Mouse (Mus musculus) adrenal gland, adult 2 months (tissue): ENCODE measurements around the gene Asap2. TPM values are rescaled to one million over a fixed set of nuclear protein-coding genes. Genes with fewer than 3 reads are reported as not detected.
A peak's percentile ranks its signal among the peaks of the same experiment; 100 is the strongest.

Experiments used
- DNase-seq: peaks from one replicate; pipeline ENCODE4 v3.0.0; 2021
- polyA plus RNA-seq: library from polyadenylated mRNA; depleted of rRNA; stranded (reverse); fragments of >200 nt; gene quantifications from 2 replicates; pipeline ENCODE4 v1.2.3, GENCODE M21; 2012
- total RNA-seq, 2 experiments: library from RNA; stranded (reverse); gene quantifications; 2 replicates each; pipeline ENCODE4 v1.2.3; 2021

Gene Asap2
- total and polyA plus RNA-seq, 3 experiments = 10.3 to 22.1 (median 12.1) TPM

DNA sequence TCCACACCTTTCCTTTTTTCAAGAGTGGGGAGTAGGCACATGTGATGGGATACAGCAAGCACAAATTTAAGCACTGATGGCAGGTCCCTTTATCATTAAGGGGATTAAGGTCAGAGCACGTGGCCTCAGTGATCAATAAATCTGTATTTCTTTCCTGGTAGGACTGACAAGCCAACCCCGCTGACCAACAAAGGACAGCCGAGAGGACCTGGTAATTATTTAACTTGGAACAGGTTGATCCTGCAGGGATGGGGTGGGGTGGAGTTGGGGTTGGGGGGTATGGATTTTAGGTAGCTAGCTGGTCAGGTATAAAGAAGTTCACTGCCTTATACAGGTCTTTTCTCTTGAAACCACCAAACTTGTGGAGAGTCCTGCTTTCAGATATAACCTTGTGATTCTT is 274.7 kb downstream of the Asap2 start:
- DNase-seq = peak; percentile 3

DNA sequence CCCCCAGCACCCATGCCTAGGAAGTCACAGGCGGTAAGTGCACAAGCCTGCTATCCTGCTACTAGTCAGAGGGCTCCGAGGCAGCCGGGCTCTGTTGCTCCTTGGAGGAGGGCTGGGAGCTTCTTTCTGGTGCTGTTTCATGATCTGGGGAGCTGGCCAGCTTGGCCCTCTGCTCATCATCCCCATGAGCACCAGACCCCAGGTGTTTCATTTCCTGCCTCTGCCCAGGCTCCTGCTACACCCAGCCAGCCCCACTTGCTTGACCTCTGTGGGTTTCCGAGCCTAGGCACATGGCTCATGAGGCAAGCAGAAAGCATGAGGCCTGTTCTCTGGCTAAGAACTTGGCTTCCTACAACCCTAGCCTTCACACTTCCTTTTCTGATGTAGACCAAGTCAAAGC is 275.2 kb downstream of the Asap2 start:
- no peak for DNase-seq

DNA sequence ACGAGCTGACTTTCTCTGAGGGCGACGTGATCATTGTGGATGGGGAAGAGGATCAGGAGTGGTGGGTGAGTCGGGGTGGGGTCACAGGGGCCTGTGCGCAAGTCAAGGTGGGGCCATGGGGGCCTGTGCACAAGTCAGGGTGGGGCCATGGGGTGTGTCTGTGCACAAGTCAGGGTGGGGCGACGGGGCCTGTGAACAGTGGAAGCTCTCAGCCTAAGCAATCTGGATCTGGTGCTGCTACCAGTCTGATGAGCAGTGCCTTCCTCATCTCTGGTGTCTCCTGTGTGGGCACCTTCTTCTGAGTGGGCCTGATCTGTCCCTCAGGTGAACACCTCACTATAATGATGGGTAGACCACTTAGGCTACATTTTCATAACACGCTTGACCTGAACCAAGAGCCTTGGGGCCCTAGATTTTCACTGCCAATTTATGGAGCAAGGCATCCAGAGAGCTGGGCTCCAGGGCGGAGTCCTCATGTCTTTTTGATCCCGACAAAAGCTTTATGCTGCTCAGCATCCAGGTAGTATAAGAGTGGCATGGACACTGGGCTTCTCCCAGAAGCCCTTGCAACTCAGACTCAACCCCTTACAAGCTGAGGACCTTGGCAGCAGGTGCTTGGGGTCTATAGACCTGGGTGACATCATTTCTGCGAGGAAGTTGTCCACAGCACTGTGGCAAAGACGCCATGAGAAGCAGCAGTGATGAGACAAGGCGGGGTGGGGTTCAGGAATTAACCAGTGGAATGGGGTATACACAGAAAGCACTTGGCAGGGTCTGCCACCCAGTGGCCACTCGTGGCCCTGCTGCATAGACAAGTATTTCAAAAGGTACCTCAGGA is 275.9 kb downstream of the Asap2 start:
- DNase-seq = peak; percentile 64

DNA sequence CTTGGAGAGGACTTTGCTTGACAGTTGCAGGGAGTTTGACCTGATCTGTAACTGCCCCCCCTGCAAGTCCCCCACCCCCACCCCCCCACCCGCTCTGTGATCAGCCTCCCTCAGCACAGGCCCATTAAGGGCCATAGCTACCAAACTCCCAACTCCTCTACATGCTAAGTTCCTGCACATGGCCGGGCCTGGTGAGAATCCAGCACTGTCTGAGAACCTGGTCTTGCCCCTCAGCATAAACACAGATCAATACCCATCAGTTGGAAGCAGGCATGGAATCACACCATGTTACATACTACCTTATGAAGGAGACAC is 276.5 kb downstream of the Asap2 start:
- DNase-seq = no peak

- peak; percentile 5 for DNase-seq
Observed at GRCm38 (mm10) chr12:21268083-21268616, 277.9 kb downstream of the Asap2 start.

DNA sequence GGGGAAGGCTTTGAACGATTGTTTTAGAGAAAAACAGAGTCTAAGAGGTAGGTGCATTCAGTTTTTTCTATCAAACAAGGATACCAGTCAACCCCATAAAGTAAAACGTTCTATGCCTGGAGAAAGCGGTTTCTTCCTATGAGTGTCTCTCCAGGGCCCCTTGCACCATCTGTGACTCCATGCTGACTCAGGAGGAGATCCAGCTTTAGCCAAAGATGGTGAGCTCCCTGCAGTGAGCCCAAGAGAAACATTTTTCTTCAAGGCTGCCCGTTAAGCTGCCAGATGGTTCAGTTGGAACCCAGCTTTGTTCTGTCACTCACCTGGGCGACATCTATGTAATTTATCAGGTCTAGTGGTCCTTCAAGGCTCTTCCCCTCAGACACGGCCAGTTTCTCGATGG is 284.2 kb downstream of the Asap2 start:
- DNase-seq = peak; percentile 61

DNA sequence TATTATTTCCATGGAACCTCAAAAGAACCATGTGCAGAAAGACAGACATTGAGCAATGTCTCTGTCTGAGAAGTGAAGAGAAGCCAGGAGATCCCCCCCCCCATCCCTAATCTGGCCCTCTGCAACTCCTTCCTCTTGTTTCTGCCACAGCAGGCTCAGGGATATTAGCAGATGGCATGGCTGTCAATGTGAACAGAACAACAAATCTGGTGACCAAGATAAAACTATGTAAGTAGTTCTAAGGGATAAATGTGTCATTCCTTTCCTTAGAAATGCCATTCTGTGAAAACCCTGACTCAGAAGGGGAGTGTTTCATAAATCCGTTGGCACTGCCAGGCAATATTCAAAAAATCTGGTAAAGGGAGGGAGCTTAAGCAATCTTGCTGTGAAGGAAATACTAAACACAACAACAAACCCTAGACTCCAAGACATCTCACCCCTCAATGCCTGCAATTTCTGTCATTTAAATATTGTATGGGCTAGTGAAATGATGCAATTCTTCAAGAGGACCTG is 287.1 kb downstream of the Asap2 start:
- DNase-seq = peak; percentile 56

DNA sequence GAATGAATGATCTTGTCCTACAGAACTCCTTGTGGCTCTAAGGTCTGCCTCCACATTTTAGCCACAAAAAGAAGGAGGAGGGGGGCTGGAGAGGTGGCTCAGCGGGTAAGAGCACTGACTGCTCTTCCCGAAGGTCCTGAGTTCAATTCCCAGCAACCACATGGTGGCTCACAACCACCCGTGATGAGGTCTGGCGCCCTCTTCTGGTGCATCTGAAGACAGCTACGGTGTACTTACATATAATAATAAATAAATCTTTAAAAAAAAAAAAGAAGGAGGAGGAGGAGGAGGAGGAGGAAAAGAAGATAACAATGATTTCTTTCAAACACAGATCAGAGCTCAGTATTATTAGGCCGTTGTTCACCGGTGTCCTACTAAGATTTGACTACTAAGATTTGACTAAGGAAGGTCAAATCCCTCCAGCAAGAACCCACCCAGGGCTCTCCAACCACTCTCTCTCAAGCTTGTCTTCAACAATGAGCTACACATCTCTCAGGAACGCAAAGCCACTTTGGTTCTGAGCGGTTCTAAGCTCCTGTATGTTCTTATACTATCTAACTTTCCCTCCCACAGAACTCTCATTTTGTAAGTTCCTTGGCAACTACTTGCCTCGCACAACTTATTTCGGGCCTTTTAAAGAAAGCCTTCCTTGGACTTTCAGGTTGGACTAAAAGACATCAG is 294.6 kb downstream of the Asap2 start, which contains the start of gene Cpsf3:
Gene Cpsf3 (plus strand): TSS at position 631 of the 681 bp plus-strand sequence.
- no peak for DNase-seq

DNA sequence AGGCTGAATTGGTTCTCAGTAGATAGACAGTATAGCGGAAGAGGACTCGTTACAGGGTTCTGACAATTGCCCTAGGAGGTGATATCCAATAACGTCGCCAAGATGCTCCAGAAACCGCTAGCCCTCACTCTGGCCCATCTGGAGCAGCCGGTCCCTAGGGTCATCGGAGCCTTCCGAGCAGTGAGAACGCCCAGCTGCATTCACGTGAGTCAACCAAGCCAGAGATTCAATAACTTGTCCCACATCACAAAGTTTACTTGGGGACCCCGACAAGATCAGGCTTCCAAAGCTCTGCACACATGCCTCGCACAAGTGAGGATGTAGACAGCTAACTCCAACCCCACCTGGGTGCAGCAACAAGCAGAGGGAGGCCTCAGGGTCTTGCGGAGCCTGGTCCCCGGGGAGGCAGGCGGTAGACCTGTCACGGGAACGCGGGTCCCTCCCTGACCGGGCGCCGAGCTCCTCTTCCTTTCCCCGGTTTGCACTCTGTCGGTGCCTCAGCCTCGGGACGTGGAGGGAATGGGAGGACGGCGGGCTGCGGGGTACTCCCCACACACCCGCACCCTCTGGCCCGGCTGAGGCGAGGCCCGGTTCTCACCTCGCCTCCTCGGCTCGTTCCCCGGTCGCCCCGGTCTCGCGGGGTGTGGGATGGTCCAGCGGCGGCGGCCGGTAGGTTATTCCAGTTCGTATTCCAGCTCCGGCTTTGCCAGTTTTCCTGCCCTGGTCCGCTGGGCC is 295.4 kb downstream of the Asap2 start:
- no peak for DNase-seq

- DNase-seq = peak; percentile 99
Observed at GRCm38 (mm10) chr12:21286243-21286622, 296.0 kb downstream of the Asap2 start, which contains the start of gene Itgb1bp1. Gene Itgb1bp1, minus strand, starts transcription at chr12:21286284.

DNA sequence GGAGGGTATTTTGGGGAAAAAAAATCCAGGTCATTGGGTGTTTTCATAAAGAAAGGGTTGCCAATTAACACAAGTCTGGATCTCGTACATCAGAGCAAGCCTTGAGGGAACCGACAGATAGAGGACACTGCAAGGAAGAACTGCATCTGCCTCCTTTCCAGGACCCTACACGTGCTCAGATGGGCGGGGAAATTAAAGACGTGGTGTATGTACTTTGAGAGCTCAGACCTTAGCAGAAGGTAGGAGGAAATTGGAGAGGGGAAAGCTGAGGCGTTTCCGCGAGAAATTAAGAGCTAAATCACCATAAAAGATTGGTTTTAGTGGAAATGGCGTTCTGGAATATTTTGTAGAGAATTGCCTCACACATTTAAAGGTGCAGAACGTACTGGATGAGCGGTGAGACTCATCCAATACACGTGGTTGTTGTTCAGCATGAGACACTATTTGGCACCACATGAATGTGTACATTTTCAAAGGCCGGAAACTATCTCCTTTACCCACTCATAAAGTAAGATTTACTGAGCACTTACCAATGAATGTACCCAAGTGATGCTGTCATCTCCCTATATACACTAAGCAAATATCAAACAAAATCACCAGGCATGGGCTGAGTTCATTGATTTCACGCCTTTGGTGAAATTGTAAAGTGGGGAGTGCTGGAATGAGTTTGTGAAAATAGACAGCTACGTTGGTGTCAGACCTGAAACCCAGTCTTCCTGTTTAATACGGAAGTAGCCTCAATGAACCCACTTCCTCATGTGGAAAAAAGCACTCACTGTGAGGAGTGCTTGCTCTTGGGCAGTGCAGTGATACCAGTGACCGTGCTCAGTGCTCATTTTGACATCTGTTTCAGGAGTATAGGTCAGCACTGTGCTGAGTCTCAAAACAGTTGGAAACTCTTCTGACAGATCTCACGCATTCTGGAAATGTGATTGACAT is 296.7 kb downstream of the Asap2 start:
- no peak for DNase-seq

GRCm38 (mm10) chr12:21288716-21289395 is 298.6 kb downstream of the Asap2 start:
- no peak for DNase-seq

DNA sequence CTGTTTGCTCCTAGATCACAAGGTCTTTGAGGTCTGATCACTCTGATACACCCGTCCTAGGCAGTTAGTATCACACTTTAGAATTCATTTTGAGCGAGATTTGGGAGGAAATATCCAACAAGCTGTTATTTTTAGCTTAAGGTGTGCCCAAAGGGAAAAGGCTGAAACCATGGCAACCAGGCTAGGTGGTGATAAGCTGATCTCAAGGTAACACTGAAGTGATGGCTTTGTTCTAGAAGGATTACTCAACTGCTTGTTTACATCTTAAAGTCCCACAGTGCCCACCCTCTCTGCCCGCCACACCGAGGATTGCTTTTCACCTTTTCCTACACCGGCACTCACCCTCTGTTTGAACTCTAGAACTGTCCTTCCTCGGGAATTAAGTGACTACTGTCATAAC is 299.4 kb downstream of the Asap2 start:
- DNase-seq = no peak

DNA sequence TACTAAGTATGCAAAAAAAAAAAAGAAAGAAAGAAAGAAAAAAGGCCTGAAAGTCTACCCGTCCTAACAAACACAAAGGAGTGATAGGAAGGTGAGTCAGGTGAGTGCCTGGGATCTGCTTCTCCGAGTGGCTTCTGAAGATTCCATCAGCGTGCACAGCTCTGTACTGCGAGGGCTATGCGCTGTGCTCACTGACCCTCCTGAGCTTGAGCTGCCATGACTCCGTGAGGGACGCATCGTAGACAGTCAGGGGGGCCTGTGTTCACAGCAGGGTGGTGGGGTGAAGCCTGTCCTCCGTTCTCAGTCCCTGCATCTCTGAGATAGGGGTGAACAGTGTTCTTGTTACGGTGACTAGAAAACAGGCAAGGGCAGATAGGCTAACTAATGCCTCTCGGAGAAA is 308.6 kb downstream of the Asap2 start:
- DNase-seq = no peak

DNA sequence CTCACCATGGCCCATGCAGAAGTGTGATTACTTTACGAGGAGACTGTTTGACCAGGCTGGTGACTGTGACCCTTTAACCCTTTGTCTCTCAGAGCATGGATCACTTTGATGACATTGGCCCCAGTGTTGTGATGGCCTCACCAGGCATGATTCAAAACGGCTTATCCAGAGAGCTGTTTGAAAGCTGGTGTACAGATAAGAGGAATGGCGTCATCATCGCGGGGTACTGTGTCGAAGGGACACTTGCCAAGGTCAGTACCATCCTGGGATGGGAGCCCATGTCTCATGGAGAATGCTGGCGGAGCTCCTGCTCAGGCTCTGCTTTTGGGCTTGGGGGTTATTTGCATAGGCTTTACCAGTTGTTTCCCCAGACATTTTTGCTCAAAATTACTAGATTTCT is 311.1 kb downstream of the Asap2 start:
- peak; percentile 84 for DNase-seq

DNA sequence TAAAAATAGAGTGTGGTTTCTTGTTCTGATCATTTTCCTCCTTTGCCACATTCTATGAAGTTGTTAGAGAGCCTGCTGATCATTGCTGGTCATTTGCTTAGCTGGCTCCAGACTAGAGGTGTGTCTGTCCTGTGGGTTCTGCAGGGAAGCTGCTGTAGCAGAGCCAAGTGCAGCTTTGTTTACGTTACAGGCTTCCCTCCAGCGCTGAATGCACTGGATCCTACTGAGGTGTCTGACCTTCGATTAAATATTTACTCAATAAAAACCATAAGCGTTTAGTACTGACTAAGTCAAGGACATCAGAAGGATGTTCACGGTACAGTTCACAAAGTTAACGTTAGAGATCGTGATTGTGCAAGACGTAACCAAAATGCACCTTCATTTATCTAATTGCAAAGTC is 311.7 kb downstream of the Asap2 start:
- no peak for DNase-seq

GRCm38 (mm10) chr12:21302361-21302783 is 312.1 kb downstream of the Asap2 start:
- DNase-seq = no peak

- no peak for DNase-seq
Observed at GRCm38 (mm10) chr12:21305741-21306140, 315.5 kb downstream of the Asap2 start.

DNA sequence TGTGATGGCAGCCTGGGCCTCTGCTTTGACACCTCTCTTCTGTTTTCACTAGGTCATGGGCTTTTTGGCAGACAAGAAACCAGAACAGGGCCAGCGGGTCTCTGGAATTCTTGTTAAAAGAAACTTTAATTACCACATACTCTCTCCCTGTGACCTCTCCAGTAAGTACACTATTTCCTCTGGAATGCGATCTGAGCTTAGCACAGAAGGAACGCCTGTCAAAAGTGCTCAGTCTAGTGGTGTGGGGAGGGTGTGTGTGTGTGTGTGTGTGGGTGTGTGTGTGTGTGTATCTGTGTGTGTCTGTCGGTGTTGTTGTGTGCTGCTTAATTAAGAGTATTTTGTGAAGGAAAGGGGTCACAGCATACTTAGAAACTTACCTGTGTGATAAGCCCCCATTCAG is 316.5 kb downstream of the Asap2 start:
- DNase-seq = no peak

DNA sequence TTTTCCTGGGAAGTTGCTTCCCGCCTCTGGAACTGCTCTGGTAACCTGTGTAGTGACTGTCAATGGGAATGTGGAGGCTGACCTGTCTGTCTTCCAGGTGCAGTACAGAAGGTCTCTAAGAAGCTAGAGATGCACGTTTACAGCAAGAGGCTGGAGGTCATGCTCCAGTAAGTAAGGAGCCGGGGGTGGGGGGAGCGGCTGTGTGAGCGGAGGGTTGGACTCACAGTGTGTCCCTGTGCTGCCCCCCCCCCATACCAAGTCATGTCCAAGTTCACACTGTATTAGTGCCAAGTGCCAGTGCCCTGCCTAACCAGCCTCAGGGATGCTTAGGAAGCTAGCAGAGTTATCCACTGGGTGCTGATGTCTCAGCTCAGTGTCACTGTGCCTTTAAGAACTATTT is 321.9 kb downstream of the Asap2 start:
- DNase-seq = no peak
